Mouse (Mus musculus): ENCODE data around the gene Scyl3.
A peak's percentile ranks its signal among the peaks of the same experiment; 100 is the strongest.

Scyl3 gene

GRCm38 (mm10) chr1:163958036-163958435, 29.1 kb downstream of the Scyl3 start:
- DNase-seq (ENCODE audit: low spot score in 2 of 2), result no peak

- no peak for DNase-seq (ENCODE audit: low spot score in 2 of 2)
Observed at GRCm38 (mm10) chr1:163964008-163964689, 35.2 kb downstream of the Scyl3 start.

DNA sequence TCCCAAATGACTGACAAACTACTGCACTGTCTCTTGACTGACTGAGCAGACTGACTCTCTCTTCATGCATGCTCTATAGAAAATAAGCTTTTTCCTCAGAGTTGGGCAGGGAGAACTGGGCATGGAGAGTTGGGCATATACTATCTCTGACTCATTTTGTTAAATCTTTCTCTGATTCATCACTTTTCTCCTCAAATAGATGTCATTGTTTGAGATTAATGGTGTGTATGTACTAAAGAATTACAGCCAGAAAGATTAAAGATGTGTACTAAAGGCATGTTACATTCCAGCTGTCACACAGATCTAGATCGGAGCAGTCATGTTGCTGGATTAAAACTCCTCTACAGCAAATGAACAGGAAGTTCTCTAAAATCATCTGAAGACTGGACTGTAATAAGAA, 45.6 kb downstream of the Scyl3 start:
- no peak for DNase-seq (ENCODE audit: low spot score in 2 of 2)

- no peak for DNase-seq (ENCODE audit: low spot score in 2 of 2)
Observed at GRCm38 (mm10) chr1:163975088-163975487, 46.2 kb downstream of the Scyl3 start.

- no peak for DNase-seq (ENCODE audit: low spot score in 2 of 2)
Observed at GRCm38 (mm10) chr1:163976515-163976914, 47.6 kb downstream of the Scyl3 start.

DNA sequence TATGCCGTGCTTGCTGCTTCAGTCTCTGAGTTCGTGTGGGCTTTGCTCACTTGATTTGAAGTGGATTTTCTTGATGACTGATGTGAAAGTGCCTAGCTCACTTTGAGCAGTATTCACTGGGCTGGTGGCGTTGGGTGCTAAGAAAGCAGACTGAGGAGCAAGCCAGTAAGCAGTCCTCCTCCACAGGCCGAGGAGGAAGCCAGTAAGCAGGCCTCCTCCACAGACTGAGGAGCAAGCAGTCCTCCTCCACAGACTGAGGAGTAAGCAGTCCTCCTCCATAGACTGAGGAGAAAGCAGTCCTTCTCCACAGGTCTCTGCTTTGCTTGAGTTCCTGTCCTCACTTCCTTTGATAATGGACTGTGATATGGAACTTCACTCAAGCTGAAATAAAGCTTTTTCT, 63.5 kb downstream of the Scyl3 start:
- no peak for DNase-seq (ENCODE audit: low spot score in 2 of 2)

- DNase-seq (ENCODE audit: low spot score in 2 of 2), result no peak
Observed at GRCm38 (mm10) chr1:163994173-163994720, 65.3 kb downstream of the Scyl3 start.

- DNase-seq (ENCODE audit: low spot score in 2 of 2), result peak; percentile 77 to 81
Observed at GRCm38 (mm10) chr1:163994721-163995608, 66.1 kb downstream of the Scyl3 start, which contains the start of the genes BC055324 and Mettl18. TSS of gene BC055324 (minus strand) at chr1:163994796. TSS of gene Mettl18 (plus strand) at chr1:163994889.

DNA sequence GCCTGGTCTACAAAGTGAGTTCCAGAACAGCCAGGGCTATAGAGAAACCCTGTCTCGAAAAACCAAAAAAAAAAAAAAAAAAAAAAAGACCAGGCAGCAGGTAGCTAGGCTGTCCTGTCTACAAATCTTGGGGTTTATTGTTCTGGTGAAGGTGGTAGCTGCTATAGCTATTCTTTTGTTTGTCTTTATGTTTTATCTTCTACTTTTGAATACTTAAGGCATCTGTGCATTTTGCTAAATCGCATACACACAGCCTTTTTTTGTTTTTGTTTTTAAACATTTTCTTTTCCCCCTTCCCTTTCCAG, 66.7 kb downstream of the Scyl3 start:
- DNase-seq (ENCODE audit: low spot score in 2 of 2), result no peak

GRCm38 (mm10) chr1:164001831-164002452, 73.0 kb downstream of the Scyl3 start:
- no peak for DNase-seq (ENCODE audit: low spot score in 2 of 2)

DNA sequence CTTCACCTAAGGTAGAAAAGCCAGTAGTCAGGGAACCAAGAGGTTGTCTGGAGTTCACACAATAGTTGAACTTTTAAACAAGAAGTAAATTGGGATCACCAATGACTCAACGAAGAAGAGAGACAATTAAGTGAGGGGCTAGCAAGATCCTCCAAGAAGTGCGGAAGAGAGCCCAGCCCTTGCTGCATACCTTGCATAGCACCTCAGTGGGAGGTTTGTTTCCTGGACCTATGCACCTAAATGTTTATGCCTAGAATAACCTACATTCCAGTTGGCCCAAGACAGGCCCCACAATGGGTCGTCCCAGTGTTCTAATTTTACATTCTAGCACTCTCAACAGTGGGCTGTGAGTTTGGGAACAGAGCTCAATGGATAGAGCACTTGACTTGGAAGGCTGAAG, 75.4 kb downstream of the Scyl3 start:
- DNase-seq (ENCODE audit: low spot score in 2 of 2), result no peak

All from frontal cortex, postnatal 14 days (tissue).